Mouse (Mus musculus) mouse trophoblast stem cell (cell line): ENCODE data around the gene Psen2.

ENCODE experiments used
- in situ Hi-C, 2 experiments: fragments of 300-500 bp; cut with MseI, MboI; formaldehyde crosslinking; loops; 2 replicates in 1 of 2; 3 replicates in 1 of 2; pipeline ENCODE4 v1.15.1; 2025

Psen2 gene

GRCm38 (mm10) chr1:180179100-180179499 lies 84.1 kb downstream of the Psen2 start:
- in situ Hi-C loops, result loop anchor here (5.0 kb wide), 1 partner anchor 38 kb away; no protein-coding TSS in a partner anchor

- in situ Hi-C loops, result loop anchor here (5.0 kb wide), 1 partner anchor 39 kb away; no protein-coding TSS in a partner anchor
Measured at GRCm38 (mm10) chr1:180178340-180178739, 84.9 kb downstream of the Psen2 start.
